Mouse (Mus musculus) retina, embryonic 14.5 days (tissue): ENCODE data around the gene Rnf11.
"Not testable (repeated sequence)": the region's sequence is repeated elsewhere in the genome, so short reads cannot be mapped to it uniquely, and the experiment has no call there.

ENCODE experiments used
- DNase-seq: peaks from one replicate; pipeline ENCODE4 v3.0.0-alpha.2; 2015; ENCODE audit warnings: low spot score

The Rnf11 gene

GRCm38 (mm10) chr4:109411377-109411967, 73.1 kb downstream of the Rnf11 start:
- DNase-seq = no peak

- no peak for DNase-seq
Observed at GRCm38 (mm10) chr4:109410681-109411376, 73.7 kb downstream of the Rnf11 start.

GRCm38 (mm10) chr4:109407701-109408485, 76.6 kb downstream of the Rnf11 start:
- DNase-seq = no peak

DNA sequence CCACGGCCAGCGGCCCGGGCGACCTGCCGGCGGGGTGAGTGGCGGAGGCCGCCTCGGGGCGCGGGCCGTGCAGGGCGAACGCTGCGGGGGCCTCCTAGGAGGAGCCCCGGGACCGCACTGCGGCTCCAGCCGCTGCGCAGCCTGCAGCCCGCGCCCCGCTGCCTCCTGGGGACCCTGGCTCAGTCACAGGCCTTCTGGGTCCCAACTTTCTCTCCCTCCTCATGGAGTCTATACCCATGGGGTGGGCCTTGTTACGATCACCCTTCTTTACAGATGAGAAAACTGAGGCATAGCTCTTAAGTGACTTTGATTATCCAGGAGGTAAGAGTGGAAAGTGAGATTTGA, 77.4 kb downstream of the Rnf11 start:
- DNase-seq = peak; percentile 30

- peak; percentile 50 for DNase-seq
Observed at GRCm38 (mm10) chr4:109406486-109407175, 77.9 kb downstream of the Rnf11 start, which contains the start of gene Ttc39a. TSS of gene Ttc39a (plus strand) at chr4:109406623.

- DNase-seq = peak; percentile 64
Observed at GRCm38 (mm10) chr4:109406054-109406485, 78.5 kb downstream of the Rnf11 start.

DNA sequence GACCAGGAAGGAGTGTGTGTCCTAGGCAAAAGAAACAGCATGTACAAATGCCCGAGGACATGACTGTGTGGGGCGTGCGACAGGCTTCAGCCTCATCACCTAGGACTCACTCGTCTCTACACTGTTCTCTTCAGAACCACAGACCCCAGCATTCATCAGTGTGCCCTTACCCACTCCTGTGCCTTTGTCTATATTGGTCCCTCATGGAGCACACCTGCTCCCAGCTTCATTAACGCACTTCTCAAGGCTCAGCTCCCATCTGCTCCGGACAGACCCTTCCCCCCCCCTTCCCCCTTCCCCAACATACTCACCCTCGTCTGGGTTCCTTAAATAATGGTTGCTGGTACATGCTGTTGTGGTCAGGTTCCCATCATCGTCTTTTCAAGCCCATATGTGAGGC, 79.1 kb downstream of the Rnf11 start:
- DNase-seq = no peak

GRCm38 (mm10) chr4:109404908-109405307, 79.6 kb downstream of the Rnf11 start:
- not testable (repeated sequence) for DNase-seq

DNA sequence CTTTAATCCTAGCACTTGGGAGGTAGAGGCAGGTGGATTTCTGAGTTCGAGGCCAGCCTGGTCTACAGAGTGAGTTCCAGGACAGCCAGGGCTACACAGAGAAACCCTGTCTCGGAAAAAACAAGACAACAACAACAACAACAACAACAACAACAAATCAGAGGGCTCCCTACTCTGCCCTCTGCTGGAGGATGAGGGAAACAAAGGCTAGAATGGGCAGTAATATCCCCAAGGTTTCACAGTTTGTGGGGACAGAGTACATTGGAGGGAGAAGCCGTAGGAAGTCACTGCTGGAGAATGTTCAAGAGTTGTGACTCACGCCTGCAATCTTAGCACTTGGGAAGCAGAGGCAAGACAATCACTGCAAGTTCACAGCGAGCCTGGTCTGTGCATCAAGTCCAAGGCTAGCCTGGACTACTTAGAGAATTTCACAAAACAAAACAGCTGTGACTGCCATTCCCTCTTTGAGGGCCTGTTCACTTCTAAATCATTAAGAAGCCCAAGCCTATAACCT, 83.3 kb downstream of the Rnf11 start:
- no peak for DNase-seq
